Mouse (Mus musculus) kidney, embryonic 14.5 days (tissue): ENCODE results near the gene Xpnpep3. TPM values are rescaled to one million over a fixed set of nuclear protein-coding genes. Genes with fewer than 3 reads are reported as not detected.

Experiments used
- ATAC-seq: fragments of 200-750 bp; cut with Nextera tagmentation; 2 replicates; pipeline ENCODE4 v1.8.0; 2017; ENCODE audit warnings: moderate number of reproducible peaks, mild to moderate bottlenecking, moderate TSS enrichment, moderate library complexity; ENCODE audit not compliant: low FRiP score, low TSS enrichment
- H3K27ac ChIP-seq: fragments of 300-500 bp; sonication (generic); 2 replicates; pipeline ENCODE4 v1.5.1; 2014; ENCODE audit warnings: low read depth, mild to moderate bottlenecking, low read length, moderate library complexity, mixed read lengths
- H3K27me3 ChIP-seq: fragments of 300-500 bp; sonication (generic); 2 replicates; pipeline ENCODE4 v1.6.1; 2014; ENCODE audit warnings: mild to moderate bottlenecking, low read length; ENCODE audit not compliant: control insufficient read depth, insufficient read depth
- H3K36me3 ChIP-seq: fragments of 300-500 bp; sonication (generic); 2 replicates; pipeline ENCODE4 v1.6.1; 2014; ENCODE audit warnings: low read length, mixed read lengths; ENCODE audit not compliant: control insufficient read depth, insufficient read depth
- H3K4me1 ChIP-seq: fragments of 300-500 bp; sonication (generic); 2 replicates; pipeline ENCODE4 v1.6.1; 2014; ENCODE audit warnings: low read length, mixed read lengths; ENCODE audit not compliant: control insufficient read depth, insufficient read depth
- H3K4me2 ChIP-seq: fragments of 300-500 bp; sonication (generic); replicated peaks from 2 replicates; pipeline ENCODE4 v1.6.1; 2014; ENCODE audit warnings: low read depth, mild to moderate bottlenecking, low read length
- H3K4me3 ChIP-seq: fragments of 300-500 bp; sonication (generic); 2 replicates; pipeline ENCODE4 v1.5.1; 2014; ENCODE audit warnings: mild to moderate bottlenecking, low read length
- H3K9ac ChIP-seq: fragments of 300-500 bp; sonication (generic); 2 replicates; pipeline ENCODE4 v1.6.1; 2014; ENCODE audit warnings: low read depth, mild to moderate bottlenecking, low read length, moderate library complexity
- H3K9me3 ChIP-seq: fragments of 300-500 bp; sonication (generic); 2 replicates; pipeline ENCODE4 v1.6.1; 2016; ENCODE audit warnings: low read length; ENCODE audit not compliant: control insufficient read depth
- WGBS: fragments of 180-500 bp; shearing (Covaris S2); extraction: QIAGEN DNeasy Blood & Tissue Kit; methylation state at CpG from one replicate; pipeline ENCODE4 v1.1.7; 2014; 5-methylcytosine and 5-hydroxymethylcytosine counted together
- polyA plus RNA-seq: library from polyadenylated mRNA; unstranded; fragments of >200 nt; fragmentation: Nextera tagmentation; extraction: Ambion mirVana; gene quantifications from 2 replicates; pipeline ENCODE4 v1.2.1, GENCODE M21; 2014

Gene Xpnpep3
- polyA plus RNA-seq = 5.5 and 10.0 TPM in 2 replicates

- ATAC-seq = peak; percentile 99
- peak within 1 kb of the TSS; percentile 73 for H3K4me3 ChIP-seq
- under 1% methylated on average over 49 of the region's 50 CpGs for WGBS
These were observed at the start of gene Xpnpep3, which contains the start of gene St13 for GRCm38 (mm10) chr15:81399638-81400315. TSS of gene Xpnpep3 (plus strand) at chr15:81400138. TSS of gene St13 (minus strand) at chr15:81400077.

GRCm38 (mm10) chr15:81350401-81350800, 49.5 kb upstream of the Xpnpep3 start:
- WGBS = 58% methylated on average over 1 of the region's 1 CpGs
- no peak overlapping the region for H3K4me2 ChIP-seq
- no peaks in the 10 kb centered on the region for H3K4me1 ChIP-seq
- no peaks in the 10 kb centered on the region for H3K27me3 ChIP-seq
- no peak overlapping the region for H3K27ac ChIP-seq
- no peak overlapping the region for H3K4me3 ChIP-seq
- ATAC-seq = no peak
- peaks cover 2% of the 10 kb centered on the region; the same call in 1 of the 2 replicates for H3K36me3 ChIP-seq
- no peak overlapping the region for H3K9ac ChIP-seq
- no peaks in the 10 kb centered on the region for H3K9me3 ChIP-seq

More at GRCm38 (mm10) chr15:81399638-81400315, at the start of gene Xpnpep3, which contains the start of gene St13:
- Histone ChIP-seq H3K27ac (peak within 1 kb of the TSS; percentile 92), H3K4me2 (peak within 1 kb of the TSS; percentile 73), H3K27me3 (no peaks in the 10 kb centered on the region), H3K9me3 (no peaks in the 10 kb centered on the region), H3K9ac (peak within 1 kb of the TSS; percentile 89), H3K36me3 (no peaks in the 10 kb centered on the region; the same call in 1 of the 2 replicates), H3K4me1 (peaks cover 14% of the 10 kb centered on the region)

GRCm38 (mm10) chr15:81352638-81353037, 47.3 kb upstream of the Xpnpep3 start:
- Histone ChIP-seq H3K4me2 (no peak overlapping the region), H3K9me3 (no peaks in the 10 kb centered on the region), H3K4me3 (no peak overlapping the region), H3K27ac (no peak overlapping the region), H3K27me3 (no peaks in the 10 kb centered on the region), H3K9ac (no peak overlapping the region), H3K4me1 (no peaks in the 10 kb centered on the region), H3K36me3 (peaks cover 2% of the 10 kb centered on the region; the same call in 1 of the 2 replicates)
- WGBS = 53% methylated on average over 1 of the region's 1 CpGs
- no peak for ATAC-seq

- no peak overlapping the region for H3K9ac ChIP-seq
- no peaks in the 10 kb centered on the region for H3K27me3 ChIP-seq
- 0 out of 2 replicates have a peak, but pooled peaks have one; percentile 35 for ATAC-seq
- peaks cover 13% of the 10 kb centered on the region; the same call in 1 of the 2 replicates for H3K4me1 ChIP-seq
- no peaks in the 10 kb centered on the region for H3K9me3 ChIP-seq
- 63% methylated on average over 3 of the region's 3 CpGs for WGBS
- peaks cover 2% of the 10 kb centered on the region; the same call in 1 of the 2 replicates for H3K36me3 ChIP-seq
- H3K4me2 ChIP-seq = no peak overlapping the region
- no peak overlapping the region for H3K27ac ChIP-seq
- no peak overlapping the region for H3K4me3 ChIP-seq
These were observed 44.7 kb upstream of the Xpnpep3 start for GRCm38 (mm10) chr15:81355146-81355761.

GRCm38 (mm10) chr15:81356946-81357345, 43.0 kb upstream of the Xpnpep3 start:
- 33% methylated on average over 5 of the region's 5 CpGs for WGBS
- ATAC-seq = no peak
- Histone ChIP-seq H3K4me3 (no peak overlapping the region), H3K9me3 (no peaks in the 10 kb centered on the region), H3K36me3 (peaks cover 2% of the 10 kb centered on the region; the same call in 1 of the 2 replicates), H3K9ac (no peak overlapping the region), H3K27ac (no peak overlapping the region), H3K4me1 (peaks cover 13% of the 10 kb centered on the region; the same call in 1 of the 2 replicates), H3K27me3 (no peaks in the 10 kb centered on the region), H3K4me2 (no peak overlapping the region)

GRCm38 (mm10) chr15:81358943-81359342, 41.0 kb upstream of the Xpnpep3 start:
- H3K4me3 ChIP-seq = peak overlapping the region; percentile 57; the same call in 1 of the 2 replicates
- WGBS = 54% methylated on average over 3 of the region's 3 CpGs
- no peak overlapping the region for H3K27ac ChIP-seq

GRCm38 (mm10) chr15:81359421-81359820, 40.5 kb upstream of the Xpnpep3 start:
- ATAC-seq = no peak
- Histone ChIP-seq H3K9me3 (no peaks in the 10 kb centered on the region), H3K4me1 (peaks cover 13% of the 10 kb centered on the region; the same call in 1 of the 2 replicates), H3K27ac (no peak overlapping the region), H3K4me3 (peak overlapping the region; percentile 57; the same call in 1 of the 2 replicates), H3K27me3 (no peaks in the 10 kb centered on the region), H3K4me2 (peak overlapping the region; percentile 67), H3K9ac (no peak overlapping the region), H3K36me3 (peaks cover 16% of the 10 kb centered on the region)
- WGBS = 73% methylated on average over 5 of the region's 5 CpGs

More at GRCm38 (mm10) chr15:81358943-81359342, 41.0 kb upstream of the Xpnpep3 start:
- Histone ChIP-seq H3K27me3 (no peaks in the 10 kb centered on the region), H3K9me3 (no peaks in the 10 kb centered on the region), H3K36me3 (peaks cover 13% of the 10 kb centered on the region), H3K4me2 (peak overlapping the region; percentile 67), H3K4me1 (peaks cover 13% of the 10 kb centered on the region; the same call in 1 of the 2 replicates), H3K9ac (no peak overlapping the region)
- no peak for ATAC-seq

GRCm38 (mm10) chr15:81360345-81361021, 39.5 kb upstream of the Xpnpep3 start, which contains the start of gene Slc25a17:
TSS of gene Slc25a17 (minus strand) at chr15:81360812.
- H3K36me3 ChIP-seq = peaks cover 27% of the 10 kb centered on the region
- H3K27me3 ChIP-seq = no peaks in the 10 kb centered on the region
- H3K4me1 ChIP-seq = peaks cover 13% of the 10 kb centered on the region; the same call in 1 of the 2 replicates
- peak within 1 kb of the TSS; percentile 67 for H3K4me2 ChIP-seq
- ATAC-seq = peak; percentile 98
- WGBS = under 1% methylated on average over 30 of the region's 30 CpGs
- peak within 1 kb of the TSS; percentile 67 for H3K9ac ChIP-seq
- peak within 1 kb of the TSS; percentile 57 for H3K4me3 ChIP-seq
- H3K9me3 ChIP-seq = no peaks in the 10 kb centered on the region
- H3K27ac ChIP-seq = peak within 1 kb of the TSS; percentile 64; the same call in 1 of the 2 replicates
